Mouse (Mus musculus) cerebellum, adult 11-12 months (tissue): ENCODE measurements around the gene Capn7.
A peak's percentile ranks its signal among the peaks of the same experiment; 100 is the strongest.

Source experiments
- DNase-seq: peaks from one replicate; pipeline ENCODE4 v3.0.0; 2022

Capn7 gene

DNA sequence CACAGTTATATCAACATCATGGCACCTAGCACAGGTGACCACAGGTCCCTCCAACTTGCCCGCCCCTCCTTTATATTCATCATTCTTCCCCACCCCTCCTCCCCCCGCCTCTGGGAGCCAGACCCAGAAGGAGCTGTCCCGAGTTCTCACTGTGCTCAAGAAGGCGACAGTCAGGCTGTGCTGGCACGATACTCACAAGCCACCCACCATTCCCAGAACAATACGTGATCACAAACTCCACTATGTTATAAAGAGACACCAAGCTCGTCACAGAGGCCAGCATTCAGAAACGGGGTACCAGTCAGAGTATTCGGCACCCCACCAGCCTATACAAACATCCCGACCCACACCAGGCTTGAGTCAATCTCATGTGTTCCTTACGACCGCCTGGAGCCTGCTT, 60.9 kb downstream of the Capn7 start:
- no peak for DNase-seq

- no peak for DNase-seq
These were observed 61.6 kb downstream of the Capn7 start for GRCm38 (mm10) chr14:31397791-31398595.

DNA sequence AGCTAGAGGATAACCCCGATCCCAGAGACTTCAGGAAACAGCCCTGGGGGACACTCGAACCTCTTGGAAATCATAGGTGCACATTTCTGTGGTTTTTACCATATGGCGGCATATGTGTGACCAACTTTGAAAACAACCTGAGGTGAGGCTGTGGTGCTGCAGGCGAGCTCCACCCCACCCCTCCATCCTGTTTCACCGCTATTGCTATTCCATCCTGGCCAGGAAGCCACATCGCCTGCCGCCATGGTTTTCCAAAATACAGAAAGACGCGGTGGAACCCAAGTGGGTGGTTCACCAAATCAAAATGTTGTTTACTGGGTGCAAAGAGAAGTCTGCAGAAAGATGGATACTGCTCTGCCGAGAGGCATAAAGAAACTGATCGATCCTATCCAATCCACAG, 62.4 kb downstream of the Capn7 start:
- DNase-seq = no peak

- DNase-seq = no peak
These were observed 62.8 kb downstream of the Capn7 start for GRCm38 (mm10) chr14:31399271-31399670.

DNA sequence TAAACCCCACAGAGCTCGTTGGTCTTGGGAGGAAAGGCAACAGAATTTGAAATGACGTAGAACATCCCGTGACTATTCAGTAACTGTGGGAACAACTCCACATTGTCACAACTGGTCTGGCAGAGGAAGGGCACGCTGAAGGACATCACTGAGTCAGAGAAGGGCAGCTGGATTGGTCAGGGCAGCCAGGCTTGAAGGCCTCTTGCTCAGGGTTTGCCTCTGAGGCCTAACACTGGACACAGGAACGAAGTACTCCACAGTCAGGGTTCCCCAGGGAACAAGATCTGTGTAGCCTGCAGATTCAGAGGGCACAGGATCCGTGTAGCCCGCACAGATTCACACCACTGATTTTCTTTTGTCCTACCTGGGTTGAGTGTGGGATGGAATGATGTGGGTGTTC, 63.8 kb downstream of the Capn7 start:
- no peak for DNase-seq

DNA sequence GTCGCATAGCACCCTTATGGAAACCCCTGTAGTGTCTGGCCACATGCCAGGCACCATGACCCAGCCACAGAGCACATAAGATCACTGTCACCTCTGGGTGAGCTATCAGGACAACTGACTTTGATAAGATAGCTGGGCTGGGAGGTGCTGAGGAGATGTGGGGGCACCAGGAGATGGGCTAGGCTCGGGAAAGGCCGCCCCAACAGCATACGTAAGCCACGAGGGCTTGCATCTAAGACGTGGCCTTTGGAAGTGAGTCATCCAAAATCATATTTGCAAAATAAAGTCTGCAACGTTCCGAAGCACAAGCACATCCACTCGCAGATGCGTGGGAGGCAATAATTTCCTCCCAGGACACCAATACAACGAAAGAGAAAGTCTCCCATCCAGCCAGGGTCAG, 64.5 kb downstream of the Capn7 start:
- no peak for DNase-seq

GRCm38 (mm10) chr14:31401918-31402427, 65.5 kb downstream of the Capn7 start:
- DNase-seq = no peak

DNA sequence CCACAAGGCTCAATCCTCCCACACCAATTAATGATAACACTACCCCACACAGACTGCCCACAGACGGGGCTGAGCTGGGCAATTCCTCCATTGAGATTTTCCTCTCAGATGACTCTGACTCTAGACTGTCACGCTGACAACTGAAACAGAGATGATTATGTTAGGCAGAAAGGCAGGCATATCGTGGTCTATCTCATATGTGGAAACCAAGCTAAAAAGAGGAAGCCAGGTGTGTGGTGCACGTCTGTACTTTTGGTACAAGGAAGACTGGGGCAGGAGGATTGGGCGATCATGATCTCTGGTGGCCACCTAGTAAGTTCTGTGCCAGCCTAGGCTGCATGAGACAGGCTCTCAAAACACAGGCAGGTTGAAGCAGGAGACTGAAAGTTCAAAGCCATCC, 66.3 kb downstream of the Capn7 start:
- no peak for DNase-seq

- no peak for DNase-seq
These were observed 67.1 kb downstream of the Capn7 start for GRCm38 (mm10) chr14:31403556-31403955.

- no peak for DNase-seq
These were observed 67.6 kb downstream of the Capn7 start for GRCm38 (mm10) chr14:31403995-31404394.

DNA sequence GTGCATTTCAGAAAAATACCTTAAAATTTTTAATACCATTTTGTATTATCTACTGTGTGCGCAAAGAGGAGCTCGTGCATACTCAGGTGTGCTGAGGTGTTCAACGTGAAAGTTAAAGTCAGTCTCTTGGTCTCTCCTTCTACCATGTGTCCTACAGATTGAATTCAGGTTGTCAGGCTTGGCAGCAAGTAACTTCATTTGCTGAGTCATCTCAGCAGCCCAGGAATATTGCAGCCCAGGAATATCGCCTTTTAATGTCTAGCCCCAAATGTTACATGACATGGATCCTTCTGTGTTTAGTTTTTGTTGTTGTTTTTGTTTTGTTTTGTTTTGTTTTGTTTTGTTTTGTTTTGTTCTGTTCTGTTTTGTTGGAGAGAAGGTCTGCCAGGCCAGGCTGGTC, 68.2 kb downstream of the Capn7 start:
- no peak for DNase-seq

DNA sequence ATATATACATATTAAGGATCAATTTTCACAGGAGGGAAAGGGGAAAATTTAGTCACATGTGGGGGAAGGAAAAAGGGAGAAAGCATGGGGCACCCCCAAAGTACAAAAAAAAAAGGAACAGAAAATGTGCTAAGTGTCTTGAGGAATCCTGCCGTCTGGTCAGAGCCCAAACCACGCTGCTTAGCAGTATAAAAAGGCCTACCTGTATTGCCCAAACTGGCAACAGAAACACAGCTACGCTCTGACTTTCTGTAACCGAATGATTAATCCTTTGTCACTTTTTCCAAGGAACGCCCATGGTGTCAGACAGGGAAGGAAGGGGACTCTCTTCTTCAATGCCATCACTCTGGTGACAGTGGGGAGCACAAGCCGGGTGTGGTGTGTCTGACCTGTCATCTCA, 69.2 kb downstream of the Capn7 start:
- DNase-seq = peak; percentile 29

- DNase-seq = peak; percentile 91
These were observed 69.8 kb downstream of the Capn7 start for GRCm38 (mm10) chr14:31406154-31406810.

GRCm38 (mm10) chr14:31407208-31407607, 70.8 kb downstream of the Capn7 start:
- DNase-seq = peak; percentile 49

- peak; percentile 44 for DNase-seq
These were observed 71.6 kb downstream of the Capn7 start for GRCm38 (mm10) chr14:31407911-31408604.

DNA sequence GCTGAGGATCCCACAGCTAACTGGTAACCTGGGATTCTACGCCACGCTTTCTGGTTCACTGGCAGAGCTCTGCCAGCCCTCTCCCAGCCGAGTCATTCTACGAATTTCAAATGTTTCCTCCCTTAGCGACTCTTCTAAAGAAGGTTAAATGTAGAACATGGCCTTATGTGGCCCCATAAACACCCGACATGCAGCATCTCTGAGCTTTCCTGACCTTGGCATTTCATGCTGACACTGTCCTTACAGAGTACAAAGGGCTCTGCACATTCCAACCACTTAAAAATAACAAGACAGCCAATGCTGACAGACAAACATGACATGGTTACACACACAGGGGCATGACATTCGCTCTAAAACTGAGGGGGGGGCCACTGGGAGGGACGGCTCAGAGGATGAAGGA, 72.2 kb downstream of the Capn7 start:
- DNase-seq = no peak

DNA sequence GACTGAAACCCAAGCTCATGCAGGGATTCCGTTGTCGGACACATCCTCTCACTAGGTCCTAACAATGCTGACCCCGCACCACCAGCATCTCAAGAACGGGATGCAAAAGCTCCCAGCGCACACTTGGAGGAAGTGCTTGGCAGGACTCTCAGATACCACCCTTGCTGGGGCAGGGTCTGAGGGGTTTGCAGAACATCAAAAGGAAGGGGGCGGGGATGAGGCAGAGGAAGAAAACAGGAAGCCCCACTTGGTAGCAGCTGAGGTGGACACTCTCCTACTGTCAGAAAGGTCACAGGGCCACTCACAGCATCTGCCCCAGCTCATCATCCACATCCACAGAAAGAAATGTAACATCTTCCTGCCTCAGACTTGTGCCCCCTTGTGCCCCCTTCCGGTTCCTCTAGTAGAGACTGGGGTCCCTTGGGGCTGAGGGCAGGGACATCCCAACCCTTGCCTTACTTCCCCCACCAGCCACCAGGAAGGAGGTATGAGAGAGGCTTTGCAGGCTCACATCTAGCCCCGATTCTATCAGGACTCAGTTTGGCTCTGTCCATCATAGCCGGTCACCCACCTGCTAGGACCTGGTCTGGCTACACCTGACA, 73.8 kb downstream of the Capn7 start:
- no peak for DNase-seq

- DNase-seq = no peak
These were observed 74.3 kb downstream of the Capn7 start for GRCm38 (mm10) chr14:31410737-31411136.

GRCm38 (mm10) chr14:31412651-31413056, 76.2 kb downstream of the Capn7 start:
- DNase-seq = peak; percentile 76

GRCm38 (mm10) chr14:31413475-31414086, 77.1 kb downstream of the Capn7 start:
- peak; percentile 39 for DNase-seq

GRCm38 (mm10) chr14:31414235-31414966, 78.0 kb downstream of the Capn7 start:
- DNase-seq = peak; percentile 32

GRCm38 (mm10) chr14:31414967-31415376, 78.5 kb downstream of the Capn7 start:
- no peak for DNase-seq
